In the genomic region with DNA sequence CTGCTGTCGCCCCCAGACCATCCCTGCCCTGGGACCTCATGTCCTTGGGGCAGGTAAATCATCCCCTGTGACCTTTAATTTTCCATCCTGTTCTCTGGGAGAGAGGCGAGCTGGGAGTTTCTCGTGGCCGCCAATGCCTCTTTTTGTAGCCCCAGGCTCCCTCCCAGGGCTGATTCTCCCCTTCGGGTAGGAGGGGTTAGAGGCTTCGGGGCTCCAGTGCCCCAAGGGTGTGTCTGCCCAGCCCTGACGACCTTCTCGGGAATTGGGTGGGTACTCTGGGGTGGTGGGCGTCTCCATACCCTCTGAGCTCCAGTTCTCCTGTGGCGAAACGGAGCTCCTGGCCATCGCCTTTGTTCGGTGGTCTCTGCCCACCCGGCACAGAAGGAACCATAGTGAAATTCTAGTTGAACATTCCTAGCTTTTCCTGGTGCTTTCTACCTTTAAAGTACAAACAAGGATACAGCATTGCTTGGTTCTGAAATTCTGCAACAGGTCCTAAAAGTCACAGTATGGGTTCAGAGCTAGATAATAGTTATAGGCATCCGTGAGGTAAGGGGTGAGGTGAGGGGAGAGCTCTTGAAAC, we compare ENCODE assay signal across 9 mouse cellular contexts. TPM values are rescaled to one million over a fixed set of nuclear protein-coding genes. Genes with fewer than 3 reads are reported as not detected.
A peak's percentile ranks its signal among the peaks of the same experiment; 100 is the strongest.
DNase-seq lines count a peak whose midpoint lies in the region; ATAC-seq and TF ChIP-seq lines count a peak whose summit lies in the region.
"Had no signal": no experiment of that assay in that cellular context is flagged by ENCODE, and none has a peak within 500 bp of the region (broad histone marks: within the 10 kb centered on the region; RNA-seq: fewer than 3 reads in every experiment).

No protein-coding gene starts in this region.

- H3K27me3 ChIP-seq in heart, embryonic 11.5 days (ENCODE audit: control insufficient read depth, insufficient read depth, low read length) = no peaks in the 10 kb centered on the region
- no peaks in the 10 kb centered on the region for H3K27me3 ChIP-seq in E14TG2a.4 (ENCODE audit: insufficient read depth, low read length)
- H3K27me3 ChIP-seq in forebrain, embryonic 15.5 days = no peaks in the 10 kb centered on the region
- peaks cover 38% of the 10 kb centered on the region for H3K27me3 ChIP-seq in liver, embryonic 15.5 days

- peak overlapping the region; percentile 84 for H3K4me2 ChIP-seq in heart, embryonic 11.5 days
- peak overlapping the region; percentile 89 for H3K4me2 ChIP-seq in forebrain, embryonic 15.5 days (replicated peaks)
- peak overlapping the region; percentile 84 for H3K4me2 ChIP-seq in liver, embryonic 15.5 days

- intact Hi-C loops in heart, postnatal 10 days (cut with DNase I) = no loop called here

- H3K9me3 ChIP-seq in heart, embryonic 11.5 days (replicated peaks; ENCODE audit: control insufficient read depth, low read length) = no peaks in the 10 kb centered on the region
- H3K9me3 ChIP-seq in E14TG2a.4 (ENCODE audit: low read length) = peaks cover 33% of the 10 kb centered on the region
- no peaks in the 10 kb centered on the region for H3K9me3 ChIP-seq in forebrain, embryonic 15.5 days
- H3K9me3 ChIP-seq in liver, embryonic 15.5 days (replicated peaks) = no peaks in the 10 kb centered on the region

- H3K27ac ChIP-seq in heart, embryonic 11.5 days (ENCODE audit: low read depth, low read length) = peak overlapping the region; percentile 98
- peak overlapping the region; percentile 92 for H3K27ac ChIP-seq in forebrain, embryonic 15.5 days (replicated peaks)
- peak overlapping the region; percentile 24; the same call in 1 of the 2 replicates for H3K27ac ChIP-seq in liver, embryonic 15.5 days (replicated peaks)

- H3K4me3 ChIP-seq in heart, embryonic 11.5 days (ENCODE audit: low read depth, low read length) = peak overlapping the region; percentile 79
- peak overlapping the region; percentile 95 for H3K4me3 ChIP-seq in E14TG2a.4 (replicated peaks; ENCODE audit: low read length)
- H3K4me3 ChIP-seq in forebrain, embryonic 15.5 days = peak overlapping the region; percentile 83
- peak overlapping the region; percentile 58 for H3K4me3 ChIP-seq in liver, embryonic 15.5 days (replicated peaks)

- no peaks in the 10 kb centered on the region for H3K36me3 ChIP-seq in heart, embryonic 11.5 days (ENCODE audit: control insufficient read depth, insufficient read depth, low read length)
- H3K36me3 ChIP-seq in E14TG2a.4 (ENCODE audit: insufficient read depth, low read length) = peaks cover 24% of the 10 kb centered on the region
- H3K36me3 ChIP-seq in forebrain, embryonic 15.5 days = no peaks in the 10 kb centered on the region
- H3K36me3 ChIP-seq in liver, embryonic 15.5 days (replicated peaks) = no peaks in the 10 kb centered on the region
- H3K36me3 ChIP-seq: G1E had no signal

- peaks cover 25% of the 10 kb centered on the region for H3K4me1 ChIP-seq in heart, embryonic 11.5 days (ENCODE audit: control insufficient read depth, insufficient read depth, low read length)
- H3K4me1 ChIP-seq in E14TG2a.4 (replicated peaks; ENCODE audit: low read depth, low read length) = peaks cover 57% of the 10 kb centered on the region
- peaks cover 36% of the 10 kb centered on the region for H3K4me1 ChIP-seq in forebrain, embryonic 15.5 days
- H3K4me1 ChIP-seq in liver, embryonic 15.5 days (replicated peaks) = peaks cover 25% of the 10 kb centered on the region

- under 1% methylated on average over 15 of the region's 15 CpGs for WGBS in heart, embryonic 11.5 days (ENCODE audit: insufficient replicate concordance)
- WGBS in forebrain, embryonic 15.5 days = 1% methylated on average over 15 of the region's 15 CpGs
- 2% methylated on average over 15 of the region's 15 CpGs for WGBS in liver, embryonic 15.5 days (ENCODE audit: insufficient replicate concordance)

- peak; percentile 35; the same call in 1 of the 2 replicates for ATAC-seq in heart, embryonic 11.5 days (replicated peaks; ENCODE audit: insufficient number of reproducible peaks, low FRiP score, low TSS enrichment)
- ATAC-seq in forebrain, embryonic 15.5 days (replicated peaks) = peak; percentile 54
- peak; percentile 41 for ATAC-seq in liver, embryonic 15.5 days (ENCODE audit: insufficient read depth)

- no peak for TF ChIP-seq CTCF in E14TG2a.4 (conservative IDR thresholded peaks at IDR 0.05; ENCODE audit: low read length)

- H3K9ac ChIP-seq in heart, embryonic 11.5 days (ENCODE audit: low read depth, low read length) = peak overlapping the region; percentile 96
- peak overlapping the region; percentile 88 for H3K9ac ChIP-seq in forebrain, embryonic 15.5 days (replicated peaks)
- peak overlapping the region; percentile 43 for H3K9ac ChIP-seq in liver, embryonic 15.5 days

- no peak for DNase-seq in heart, postnatal 10 days
- no peak for DNase-seq in adrenal gland, postnatal 25 days
- DNase-seq in layer of hippocampus, adult 18-20 months (ENCODE audit: low spot score in 2 of 2) = no peak
- no peak for DNase-seq in spleen, adult 18-20 months

RNA-seq across cellular contexts. Expression of gene Csrp2, which starts 0.9 kb away (rescaled TPM):
- 430 and 458 TPM in 2 replicates for polyA plus RNA-seq in heart, embryonic 11.5 days (2014; fragmentation: Nextera tagmentation; extraction: Ambion mirVana)
- total RNA-seq in heart, postnatal 10 days (2021) = 100 to 1,000 TPM; 155 to 161 TPM
- polyA plus RNA-seq in forebrain, embryonic 15.5 days (2015; fragmentation: Nextera tagmentation; extraction: Ambion mirVana) = 195 and 203 TPM in 2 replicates
- polyA plus RNA-seq in liver, embryonic 15.5 days (2015; fragmentation: Nextera tagmentation; extraction: Ambion mirVana) = 15.4 and 15.7 TPM in 2 replicates
- total RNA-seq in adrenal gland, postnatal 25 days (2021) = 219 and 236 TPM in 2 replicates
- total RNA-seq in layer of hippocampus, adult 18-20 months (2021) = 10 to 100 TPM; 15.0 to 16.5 TPM
- polyA plus RNA-seq: G1E had no signal

Comparison
In these comparisons a context has a peak if more than half of its experiments do, and no peak if none do; other contexts are left out.
1. H3K27ac ChIP-seq: peak in every context shown above with its lines; median percentile 98 in heart, embryonic 11.5 days; 92 in forebrain, embryonic 15.5 days; 24 in liver, embryonic 15.5 days.
2. H3K9ac ChIP-seq: peak in every context shown above with its lines; median percentile 96 in heart, embryonic 11.5 days; 88 in forebrain, embryonic 15.5 days; 43 in liver, embryonic 15.5 days.
3. RNA of gene Csrp2, which starts 0.9 kb away (total RNA-seq): 219 to 236 TPM in adrenal gland, postnatal 25 days and 155 to 161 TPM in heart, postnatal 10 days; 15.0 to 16.5 TPM in layer of hippocampus, adult 18-20 months; every median in the first group is over 4 times any median in the second.
4. Peak in every context shown above with its lines, with median percentiles within 50 percentile points of each other: ATAC-seq, H3K4me2 ChIP-seq and H3K4me3 ChIP-seq.